Mouse (Mus musculus) kidney, postnatal 36 days (tissue): Measurements from ENCODE around the gene Abl1.

Source experiments
- DNase-seq, 2 experiments: peaks; one replicate each; pipeline ENCODE4 v3.0.0; 2021 to 2022; ENCODE audit warnings: mixed read lengths in 2 of 2

The Abl1 gene

GRCm38 (mm10) chr2:31790728-31791251 lies 102.6 kb downstream of the Abl1 start:
- DNase-seq = peak; percentile 39 to 53

GRCm38 (mm10) chr2:31791260-31791659 lies 103.1 kb downstream of the Abl1 start:
- peak in 1 of 2 experiments; percentile 32 for DNase-seq

GRCm38 (mm10) chr2:31792611-31793010 lies 104.4 kb downstream of the Abl1 start:
- no peak for DNase-seq

DNA sequence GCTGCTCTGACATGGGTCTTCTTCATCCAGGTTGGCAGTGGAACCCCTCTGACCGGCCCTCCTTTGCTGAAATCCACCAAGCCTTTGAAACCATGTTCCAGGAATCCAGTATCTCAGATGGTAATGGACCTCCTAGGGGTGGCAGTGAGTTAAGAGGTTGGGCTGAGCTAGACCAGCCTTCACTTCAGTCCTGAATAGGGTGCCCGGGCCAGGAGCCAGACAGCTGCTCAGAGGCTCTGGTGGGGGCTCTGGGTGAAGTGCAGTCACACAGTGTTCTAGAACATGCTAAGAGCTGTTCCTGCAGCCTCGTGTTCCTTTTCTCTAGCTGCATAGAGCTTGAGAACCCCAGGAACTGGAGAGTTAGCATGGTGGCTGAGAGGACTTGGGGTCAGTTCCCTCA lies 108.8 kb downstream of the Abl1 start:
- no peak for DNase-seq

DNA sequence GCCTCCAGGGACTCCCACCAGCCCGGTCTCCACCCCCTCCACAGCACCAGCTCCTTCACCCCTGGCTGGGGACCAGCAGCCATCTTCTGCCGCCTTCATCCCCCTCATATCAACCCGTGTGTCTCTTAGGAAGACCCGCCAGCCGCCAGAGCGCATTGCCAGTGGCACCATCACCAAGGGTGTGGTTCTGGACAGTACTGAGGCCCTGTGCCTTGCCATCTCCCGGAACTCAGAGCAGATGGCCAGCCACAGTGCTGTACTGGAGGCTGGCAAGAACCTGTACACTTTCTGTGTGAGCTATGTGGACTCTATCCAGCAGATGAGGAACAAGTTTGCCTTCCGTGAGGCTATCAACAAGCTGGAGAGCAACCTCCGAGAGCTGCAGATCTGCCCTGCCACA lies 113.2 kb downstream of the Abl1 start:
- no peak for DNase-seq

- no peak for DNase-seq
Observed at GRCm38 (mm10) chr2:31802811-31803210, 114.6 kb downstream of the Abl1 start.

DNA sequence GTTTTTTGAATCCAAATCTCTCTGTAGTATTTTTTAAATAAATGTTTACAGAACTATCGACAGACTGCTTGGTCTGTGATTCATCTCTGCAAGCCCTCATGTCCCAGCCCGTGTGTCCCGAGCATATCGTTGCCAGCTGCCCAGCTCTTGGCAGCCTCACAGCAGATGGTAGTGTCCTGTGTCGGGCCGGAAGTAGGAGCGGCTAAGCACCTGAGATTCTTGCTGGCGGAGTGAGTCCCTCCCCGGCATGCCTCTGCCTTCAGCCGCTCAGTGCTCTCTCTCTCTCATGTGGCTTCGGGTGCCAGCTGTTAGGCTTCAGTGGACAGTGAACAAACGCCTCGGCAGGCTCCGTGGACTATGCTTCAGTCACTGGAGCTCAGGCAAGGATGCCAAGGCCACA lies 115.3 kb downstream of the Abl1 start:
- DNase-seq = peak; percentile 37 to 42

DNA sequence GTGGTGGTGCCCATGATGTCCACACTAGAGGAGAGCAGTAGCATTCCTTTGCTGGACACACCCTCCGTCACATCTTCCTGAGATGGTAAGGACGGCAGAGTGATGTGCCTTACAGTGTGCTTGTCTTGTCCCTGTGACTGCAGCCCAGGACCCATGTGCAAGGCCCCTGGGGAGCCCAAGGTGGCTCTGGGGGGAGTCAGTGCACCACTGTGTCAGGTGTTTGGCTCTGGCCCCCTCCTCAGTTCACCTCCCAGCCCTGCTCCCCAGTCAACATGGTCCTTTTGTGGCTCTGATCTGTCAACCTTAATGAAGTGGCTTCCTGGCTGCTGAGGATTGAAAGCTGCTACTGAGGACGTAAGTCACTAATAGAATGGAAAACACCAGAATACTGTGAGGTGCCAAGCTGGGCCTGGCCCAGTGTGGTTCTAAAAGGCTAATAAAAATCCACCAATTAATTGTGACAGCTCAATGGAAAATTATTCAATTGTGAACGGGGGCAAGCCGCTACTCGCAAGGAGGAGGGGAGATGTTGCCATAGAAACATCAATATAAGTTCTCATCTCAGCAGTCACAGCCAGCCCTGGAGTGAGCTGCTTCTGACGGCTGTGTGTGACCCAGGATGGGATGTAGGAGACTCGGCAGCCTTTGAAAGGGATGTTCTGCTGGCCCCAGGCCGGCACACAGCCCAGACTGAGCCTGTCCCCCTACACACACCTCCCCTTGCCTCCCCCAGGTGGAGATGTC lies 118.6 kb downstream of the Abl1 start:
- no peak for DNase-seq

DNA sequence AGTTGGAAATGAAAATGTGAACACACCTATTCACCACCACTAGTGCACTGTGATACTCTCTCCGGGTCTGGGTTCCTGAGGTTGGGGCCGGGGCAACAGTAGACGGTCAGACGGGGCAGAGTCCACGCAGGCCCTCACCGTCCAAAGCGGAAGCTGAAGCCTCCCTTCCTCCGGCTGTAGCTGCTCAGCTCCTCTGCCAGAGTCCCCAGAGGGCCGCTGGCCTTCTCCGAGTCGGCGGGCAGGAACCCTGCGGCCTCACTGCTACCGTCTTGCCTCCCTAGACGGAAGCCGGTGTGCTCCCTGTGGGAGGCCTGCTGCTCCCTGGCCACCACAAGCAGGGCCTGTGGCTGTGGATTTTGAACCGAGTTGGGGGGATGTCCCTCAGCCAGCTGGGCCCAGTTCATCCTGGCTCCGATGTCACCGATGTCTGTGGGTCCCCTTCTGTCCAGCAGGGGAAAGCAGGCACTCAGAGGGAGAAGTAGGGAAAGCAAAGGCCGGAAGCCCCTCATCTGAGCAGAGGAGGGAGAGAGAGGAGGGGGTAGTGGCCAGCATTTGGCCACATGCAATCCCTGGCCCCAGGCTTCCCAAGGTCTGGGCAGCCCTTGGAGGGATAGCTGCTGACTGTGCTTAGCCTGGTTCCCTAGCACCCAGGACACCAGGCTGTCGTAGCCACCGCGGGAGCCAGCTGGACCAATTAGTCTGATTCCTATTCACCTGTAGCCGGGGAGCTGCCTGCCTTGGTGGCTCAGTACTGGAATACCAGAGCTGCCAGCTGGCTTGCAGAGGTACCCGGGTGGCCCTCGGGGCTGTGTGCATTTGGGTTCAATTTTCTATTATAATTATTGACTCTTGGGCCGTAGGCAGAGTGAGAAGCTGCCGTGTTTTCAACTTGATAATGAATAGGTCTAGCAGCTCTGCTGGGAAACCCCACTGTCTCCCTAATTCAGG lies 120.5 kb downstream of the Abl1 start:
- DNase-seq = peak; percentile 47 to 69

GRCm38 (mm10) chr2:31809358-31809740 lies 121.2 kb downstream of the Abl1 start:
- no peak for DNase-seq

DNA sequence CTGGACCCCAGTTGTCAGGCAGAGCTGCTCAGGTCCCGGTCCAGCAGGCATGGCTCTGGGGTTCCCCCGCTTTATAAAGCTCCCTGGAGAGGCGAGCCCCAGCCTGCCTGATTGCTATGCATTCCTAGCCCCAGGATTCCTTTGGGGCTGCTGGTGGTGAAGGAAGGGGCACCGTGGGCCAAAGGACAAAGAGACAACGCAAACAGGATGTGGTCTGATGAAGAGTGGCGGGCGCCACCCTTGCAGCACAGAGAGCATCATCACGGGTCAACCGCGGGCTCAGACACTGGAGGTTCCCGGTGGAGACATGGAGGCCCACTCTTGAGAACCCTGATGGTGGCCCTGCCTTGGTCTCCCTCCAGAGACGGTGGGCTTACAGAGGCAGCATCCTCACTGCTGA lies 122.3 kb downstream of the Abl1 start, which contains the start of gene Qrfp:
Qrfp (minus strand) TSS at position 137 of the 400 bp plus-strand sequence.
- DNase-seq = no peak

GRCm38 (mm10) chr2:31811086-31811958 lies 123.1 kb downstream of the Abl1 start:
- DNase-seq = no peak

- DNase-seq = no peak
Observed at GRCm38 (mm10) chr2:31813641-31814040, 125.5 kb downstream of the Abl1 start.

DNA sequence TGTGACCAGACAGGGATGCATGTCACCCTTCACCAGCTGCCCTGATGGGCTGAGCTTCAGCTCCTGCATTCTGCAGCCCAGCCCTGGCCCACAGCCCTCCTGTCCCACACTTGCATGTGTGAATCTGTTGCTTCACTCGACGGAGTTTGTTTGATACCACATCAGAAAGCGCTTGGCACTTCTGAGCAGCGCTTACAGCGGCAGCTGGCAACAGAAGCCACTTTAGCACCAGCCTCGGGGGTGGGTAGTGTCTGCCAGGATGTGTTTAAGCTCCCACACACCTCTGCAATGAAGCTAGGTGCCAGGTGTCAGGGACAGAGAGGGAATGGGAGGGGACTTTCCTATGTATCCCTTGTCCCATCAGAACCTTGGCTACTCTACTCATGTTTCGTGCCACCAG lies 126.5 kb downstream of the Abl1 start:
- no peak for DNase-seq

DNA sequence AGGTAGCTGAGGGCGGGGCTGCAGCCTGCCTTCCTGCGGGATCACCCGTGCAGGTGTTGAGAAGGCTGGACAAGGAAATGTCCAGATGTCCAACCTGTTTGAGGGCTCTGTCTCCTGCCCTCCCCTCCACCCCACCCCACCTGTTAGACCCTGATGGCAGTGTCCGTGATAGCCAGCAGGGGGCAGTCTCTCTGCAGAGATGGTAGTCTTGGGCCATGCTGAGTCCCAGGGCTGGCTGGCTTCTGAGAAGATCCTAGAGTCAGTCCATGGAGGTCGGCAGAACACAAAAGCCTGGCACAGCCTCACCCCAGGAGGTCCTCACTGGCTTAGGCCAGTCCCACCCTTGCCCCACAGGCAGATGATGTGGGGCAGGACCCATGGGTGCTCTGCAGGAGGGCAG lies 127.2 kb downstream of the Abl1 start:
- peak; percentile 71 to 88 for DNase-seq

- DNase-seq = peak in 1 of 2 experiments; percentile 37
Observed at GRCm38 (mm10) chr2:31822524-31823371, 134.6 kb downstream of the Abl1 start.

DNA sequence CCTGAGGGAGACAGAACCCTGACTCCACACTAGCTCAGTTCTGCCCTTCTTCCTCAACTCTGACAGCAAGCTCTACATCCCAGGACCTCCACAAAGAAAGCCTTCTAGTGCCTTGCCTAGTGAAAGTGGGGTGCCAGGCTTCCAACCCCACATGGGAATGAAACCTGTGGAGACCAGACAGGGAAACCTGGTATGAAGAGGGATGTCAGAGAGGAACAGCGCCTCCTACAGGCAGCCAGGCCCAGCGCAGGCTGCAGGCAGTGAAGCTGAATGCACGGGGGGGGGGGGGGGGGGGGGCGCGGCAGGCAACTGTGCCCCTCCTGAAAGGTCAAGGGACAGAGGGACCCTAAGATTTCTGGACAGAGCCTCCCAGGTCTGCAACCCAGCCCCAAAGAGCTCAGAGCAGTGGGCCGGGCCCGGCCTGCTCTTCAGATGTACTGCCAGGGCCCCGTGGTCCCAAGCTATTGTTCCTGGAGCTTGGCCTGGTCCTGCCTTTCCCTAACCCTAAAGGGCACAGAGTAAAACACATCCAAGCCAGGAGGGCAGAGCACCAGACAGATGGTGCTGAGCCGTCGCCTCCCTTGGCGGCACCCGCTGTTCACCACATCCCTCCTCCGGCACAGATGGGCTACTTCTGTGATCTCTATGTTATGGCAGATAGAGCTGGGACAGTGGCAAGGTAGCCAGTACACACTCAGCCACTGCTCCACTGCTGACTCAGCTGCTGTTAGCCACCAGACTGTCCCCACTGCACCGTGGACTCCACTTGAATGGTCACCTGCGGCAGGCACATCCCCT lies 136.0 kb downstream of the Abl1 start:
- DNase-seq = peak in 1 of 2 experiments; percentile 51

DNA sequence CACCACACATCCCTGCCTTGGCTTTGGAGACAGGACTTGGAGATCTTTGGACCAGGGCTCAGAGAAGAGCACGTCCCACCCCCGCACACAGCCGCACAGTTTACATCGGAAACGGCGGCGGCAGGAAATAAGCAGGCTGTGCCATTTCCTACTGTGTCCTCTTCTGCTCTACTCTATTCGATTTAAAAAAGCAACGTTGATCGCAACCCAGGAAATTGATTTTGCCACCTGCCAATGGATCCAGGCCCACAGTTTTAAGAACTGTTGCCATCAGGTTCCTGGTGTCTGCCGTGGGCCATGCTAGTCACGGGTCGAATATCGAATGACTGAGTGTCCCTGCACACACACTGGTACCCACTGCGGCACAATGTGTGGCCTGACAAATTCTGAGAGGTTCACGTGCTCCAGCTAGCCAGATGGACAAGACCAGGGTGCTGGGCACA lies 137.3 kb downstream of the Abl1 start:
- no peak for DNase-seq

- DNase-seq = peak in 1 of 2 experiments; percentile 27
Observed at GRCm38 (mm10) chr2:31826094-31827085, 138.2 kb downstream of the Abl1 start.
